Comparison of ENCODE assay signal across 26 mouse cellular contexts in the genomic region with DNA sequence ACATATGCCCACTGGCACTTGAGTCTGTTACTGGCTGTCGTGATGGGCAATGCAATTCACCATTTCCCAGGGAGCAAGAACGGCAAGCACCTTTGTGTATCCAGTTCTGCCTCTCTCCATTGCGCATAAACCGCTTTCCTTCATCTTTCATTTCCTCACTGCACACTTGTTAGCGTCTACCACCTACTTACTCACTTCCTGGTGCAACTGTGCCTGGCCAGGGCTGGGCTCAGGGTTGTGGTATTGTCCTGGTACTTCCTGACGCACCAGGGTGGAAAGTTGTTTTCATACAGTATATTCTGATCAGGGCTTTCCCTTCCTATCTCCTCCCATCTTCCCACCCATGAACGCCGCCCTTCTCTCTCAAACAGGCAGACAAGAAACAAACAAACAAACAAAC. TPM values are rescaled to one million over a fixed set of nuclear protein-coding genes. Genes with fewer than 3 reads are reported as not detected.
DNase-seq lines count a peak whose midpoint lies in the region; ATAC-seq and TF ChIP-seq lines count a peak whose summit lies in the region.
"Had no signal": no experiment of that assay in that cellular context is flagged by ENCODE, and none has a peak within 500 bp of the region (broad histone marks: within the 10 kb centered on the region; RNA-seq: fewer than 3 reads in every experiment).

No protein-coding gene starts in this region.

- TF ChIP-seq EP300 in lung, postnatal 0 days (IDR thresholded peaks at IDR 0.05) = no peak

- no peaks in the 10 kb centered on the region for H3K9me3 ChIP-seq in lung, postnatal 0 days (ENCODE audit: low read length)
- no peaks in the 10 kb centered on the region for H3K9me3 ChIP-seq in intestine, postnatal 0 days (ENCODE audit: control insufficient read depth)
- H3K9me3 ChIP-seq: embryonic facial prominence, embryonic 10.5 days; forebrain, embryonic 15.5 days; heart, embryonic 13.5 days; hindbrain, embryonic 12.5 days; limb, embryonic 10.5 days; lung, embryonic 15.5 days; stomach, embryonic 15.5 days had no signal

- no peak for TF ChIP-seq POLR2A in bone marrow, adult 2 months (IDR thresholded peaks at IDR 0.05; ENCODE audit: borderline replicate concordance, control insufficient read depth, low read depth, low read length)

- WGBS in lung, postnatal 0 days = 56% methylated on average over 8 of the region's 8 CpGs
- 22% methylated on average over 8 of the region's 8 CpGs for WGBS in bone marrow, adult 2 months
- WGBS in intestine, postnatal 0 days = 72% methylated on average over 8 of the region's 8 CpGs

- H3K9ac ChIP-seq in lung, postnatal 0 days (replicated peaks; ENCODE audit: low read depth) = no peak overlapping the region
- no peak overlapping the region for H3K9ac ChIP-seq in intestine, postnatal 0 days (ENCODE audit: low read depth, low read length)
- H3K9ac ChIP-seq: forebrain, embryonic 15.5 days; heart, embryonic 13.5 days; hindbrain, embryonic 12.5 days; lung, embryonic 15.5 days; stomach, embryonic 15.5 days had no signal

- no peaks in the 10 kb centered on the region for H3K36me3 ChIP-seq in lung, postnatal 0 days (ENCODE audit: insufficient read depth, low read length)
- H3K36me3 ChIP-seq in intestine, postnatal 0 days (ENCODE audit: control insufficient read depth, insufficient read depth) = no peaks in the 10 kb centered on the region
- H3K36me3 ChIP-seq: embryonic facial prominence, embryonic 10.5 days; forebrain, embryonic 15.5 days; heart, embryonic 13.5 days; hindbrain, embryonic 12.5 days; limb, embryonic 10.5 days; lung, embryonic 15.5 days; stomach, embryonic 15.5 days had no signal

- no peak for TF ChIP-seq CTCF in lung, postnatal 0 days (IDR thresholded peaks at IDR 0.05)
- TF ChIP-seq CTCF in bone marrow, adult 2 months (IDR thresholded peaks at IDR 0.05; ENCODE audit: control insufficient read depth, insufficient read depth, low read length) = no peak
- TF ChIP-seq CTCF in intestine, postnatal 0 days (IDR thresholded peaks at IDR 0.05; ENCODE audit: low read depth) = no peak

- H3K27me3 ChIP-seq in lung, postnatal 0 days (replicated peaks; ENCODE audit: insufficient read depth, low read length) = no peaks in the 10 kb centered on the region
- 0 out of 2 replicates have a peak, but pooled peaks cover under 1% of the 10 kb centered on the region for H3K27me3 ChIP-seq in intestine, postnatal 0 days (replicated peaks; ENCODE audit: control insufficient read depth, insufficient read depth, low read length)
- H3K27me3 ChIP-seq: forebrain, embryonic 15.5 days; hindbrain, embryonic 12.5 days; lung, embryonic 15.5 days; stomach, embryonic 15.5 days had no signal

- peak; percentile 57 for DNase-seq in lung, postnatal 36 days
- no peak for DNase-seq in lung, postnatal 0 days (ENCODE audit: low spot score)
- no peak for DNase-seq in layer of hippocampus, postnatal 10 days (ENCODE audit: low spot score in 2 of 2)
- DNase-seq: adrenal gland, postnatal 10 days; cerebellum, adult 11 months; cerebellum, adult 9-11 months; gastrocnemius, postnatal 14 days; heart, adult 2 months; heart, postnatal 14 days; kidney, adult 11 months; thymus, postnatal 25 days had no signal

- no peak overlapping the region for H3K27ac ChIP-seq in lung, postnatal 0 days (ENCODE audit: low read length)
- H3K27ac ChIP-seq in bone marrow, adult 2 months (ENCODE audit: control insufficient read depth, insufficient read depth, low read depth, low read length, poor library complexity) = peak overlapping the region; percentile 89
- no peak overlapping the region for H3K27ac ChIP-seq in intestine, postnatal 0 days (ENCODE audit: low read depth, low read length)
- H3K27ac ChIP-seq: embryonic facial prominence, embryonic 10.5 days; forebrain, embryonic 15.5 days; heart, adult 2 months; heart, embryonic 13.5 days; hindbrain, embryonic 12.5 days; limb, embryonic 10.5 days; lung, embryonic 15.5 days; stomach, embryonic 15.5 days had no signal

- H3K4me2 ChIP-seq in lung, postnatal 0 days (replicated peaks; ENCODE audit: low read depth, low read length) = no peak overlapping the region
- H3K4me2 ChIP-seq in intestine, postnatal 0 days (replicated peaks; ENCODE audit: low read depth) = no peak overlapping the region
- H3K4me2 ChIP-seq: forebrain, embryonic 15.5 days; heart, embryonic 13.5 days; hindbrain, embryonic 12.5 days; lung, embryonic 15.5 days; midbrain, embryonic 11.5 days; stomach, embryonic 15.5 days had no signal

- no peak for ATAC-seq in lung, postnatal 0 days
- peak; percentile 42 to 52; a peak in 3 of 4 replicates for ATAC-seq in hematopoietic stem cell, adult 5-6 weeks (replicated peaks in 1 of 2; ENCODE audit: insufficient read depth in 1 of 2, low FRiP score in 2 of 2, low TSS enrichment in 1 of 2, low read depth in 1 of 2, poor library complexity in 2 of 2, severe bottlenecking in 2 of 2)
- peak; percentile 49 for ATAC-seq in neutrophil, adult 5-6 weeks (ENCODE audit: extremely low read depth, insufficient number of reproducible peaks, low FRiP score, poor library complexity, severe bottlenecking)
- no peak for ATAC-seq in intestine, postnatal 0 days
- ATAC-seq: forebrain, embryonic 15.5 days had no signal

- H3K4me3 ChIP-seq in lung, postnatal 0 days (ENCODE audit: low read depth, low read length) = no peak overlapping the region
- peak overlapping the region; percentile 7 for H3K4me3 ChIP-seq in bone marrow, adult 2 months (replicated peaks; ENCODE audit: control insufficient read depth, low read depth, low read length)
- H3K4me3 ChIP-seq in intestine, postnatal 0 days (ENCODE audit: low read depth, low read length) = no peak overlapping the region
- H3K4me3 ChIP-seq: embryonic facial prominence, embryonic 10.5 days; forebrain, embryonic 15.5 days; heart, adult 2 months; heart, embryonic 13.5 days; hindbrain, embryonic 12.5 days; limb, embryonic 10.5 days; lung, embryonic 15.5 days; stomach, embryonic 15.5 days had no signal

- H3K4me1 ChIP-seq in lung, postnatal 0 days (ENCODE audit: insufficient read depth, low read depth, low read length) = no peaks in the 10 kb centered on the region
- H3K4me1 ChIP-seq in bone marrow, adult 2 months (ENCODE audit: control insufficient read depth, insufficient read depth, low read length) = peaks cover 23% of the 10 kb centered on the region
- H3K4me1 ChIP-seq in intestine, postnatal 0 days (replicated peaks; ENCODE audit: control insufficient read depth, insufficient read depth, low read length) = no peaks in the 10 kb centered on the region
- H3K4me1 ChIP-seq: heart, embryonic 13.5 days; lung, embryonic 15.5 days; stomach, embryonic 15.5 days had no signal

RNA-seq across cellular contexts. Expression of a gene that starts 4.7 kb away (rescaled TPM):
- polyA plus RNA-seq in lung, postnatal 0 days (2015; fragmentation: Nextera tagmentation; extraction: Ambion mirVana) = 19.3 and 20.2 TPM in 2 replicates
- polyA plus RNA-seq in bone marrow, adult 2 months (2011; ENCODE audit: insufficient read depth, insufficient read length, low replicate concordance, missing spikeins) = 38.3 and 142 TPM in 2 replicates
- total RNA-seq in hematopoietic stem cell, adult 5-6 weeks (2017) = 12.9 and 27.0 TPM in 2 replicates
- 214 and 229 TPM in 2 replicates for total RNA-seq in neutrophil, adult 5-6 weeks (2017)
- polyA plus RNA-seq in intestine, postnatal 0 days (2015; fragmentation: Nextera tagmentation; extraction: Ambion mirVana) = 0.09 and 0.22 TPM in 2 replicates
- total RNA-seq in layer of hippocampus, postnatal 10 days (2021) = under 1 TPM; 0.38 to 0.39 TPM
- total RNA-seq: gastrocnemius, postnatal 14 days; midbrain, postnatal 0 days had no signal
- polyA plus RNA-seq: heart, embryonic 13.5 days; limb, embryonic 10.5 days had no signal

RNA-seq across cellular contexts. Expression of a gene that starts 5.3 kb away (rescaled TPM):
- not detected in 2 replicates for polyA plus RNA-seq in lung, postnatal 0 days (2015; fragmentation: Nextera tagmentation; extraction: Ambion mirVana)
- 3.0 TPM in 1 of 2 replicates, not detected in the other for polyA plus RNA-seq in bone marrow, adult 2 months (2011; ENCODE audit: insufficient read depth, insufficient read length, low replicate concordance, missing spikeins)
- not detected in 2 replicates for total RNA-seq in hematopoietic stem cell, adult 5-6 weeks (2017)
- 16.1 and 19.3 TPM in 2 replicates for total RNA-seq in neutrophil, adult 5-6 weeks (2017)
- not detected in 2 replicates for polyA plus RNA-seq in intestine, postnatal 0 days (2015; fragmentation: Nextera tagmentation; extraction: Ambion mirVana)
- total RNA-seq in layer of hippocampus, postnatal 10 days (2021) = 1 to 10 TPM; 1.1 TPM
- total RNA-seq: midbrain, postnatal 0 days had no signal
- polyA plus RNA-seq: forebrain, embryonic 15.5 days; heart, embryonic 13.5 days; hindbrain, embryonic 12.5 days; liver, adult 2 months; lung, embryonic 15.5 days had no signal

RNA-seq across cellular contexts. Expression of a gene that starts 11.3 kb away (rescaled TPM):
- polyA plus RNA-seq in lung, postnatal 0 days (2015; fragmentation: Nextera tagmentation; extraction: Ambion mirVana) = 6.9 and 9.1 TPM in 2 replicates
- 10.9 TPM in 1 of 2 replicates, not detected in the other for polyA plus RNA-seq in bone marrow, adult 2 months (2011; ENCODE audit: insufficient read depth, insufficient read length, low replicate concordance, missing spikeins)
- 5.3 TPM in 1 of 2 replicates, not detected in the other for total RNA-seq in hematopoietic stem cell, adult 5-6 weeks (2017)
- total RNA-seq in neutrophil, adult 5-6 weeks (2017) = not detected in 2 replicates
- 1.5 and 2.8 TPM in 2 replicates for polyA plus RNA-seq in intestine, postnatal 0 days (2015; fragmentation: Nextera tagmentation; extraction: Ambion mirVana)
- total RNA-seq in layer of hippocampus, postnatal 10 days (2021) = 10 to 100 TPM; 23.0 to 24.6 TPM
- polyA plus RNA-seq: small intestine, adult 2 months had no signal

RNA-seq across cellular contexts. Expression of a gene that starts 15.2 kb away (rescaled TPM):
- polyA plus RNA-seq in lung, postnatal 0 days (2015; fragmentation: Nextera tagmentation; extraction: Ambion mirVana) = 29.2 and 30.0 TPM in 2 replicates
- polyA plus RNA-seq in bone marrow, adult 2 months (2011; ENCODE audit: insufficient read depth, insufficient read length, low replicate concordance, missing spikeins) = 7.7 and 10.0 TPM in 2 replicates
- total RNA-seq in hematopoietic stem cell, adult 5-6 weeks (2017) = 48.3 and 61.2 TPM in 2 replicates
- 41.5 and 45.5 TPM in 2 replicates for total RNA-seq in neutrophil, adult 5-6 weeks (2017)
- 22.8 and 23.9 TPM in 2 replicates for polyA plus RNA-seq in intestine, postnatal 0 days (2015; fragmentation: Nextera tagmentation; extraction: Ambion mirVana)
- total RNA-seq in layer of hippocampus, postnatal 10 days (2021) = 10 to 100 TPM; 31.5 to 34.4 TPM

RNA-seq across cellular contexts. Expression of a gene that starts 30.1 kb away (rescaled TPM):
- 87.1 and 94.2 TPM in 2 replicates for polyA plus RNA-seq in lung, postnatal 0 days (2015; fragmentation: Nextera tagmentation; extraction: Ambion mirVana)
- 229 and 373 TPM in 2 replicates for polyA plus RNA-seq in bone marrow, adult 2 months (2011; ENCODE audit: insufficient read depth, insufficient read length, low replicate concordance, missing spikeins)
- total RNA-seq in hematopoietic stem cell, adult 5-6 weeks (2017) = 121 and 152 TPM in 2 replicates
- 223 and 277 TPM in 2 replicates for total RNA-seq in neutrophil, adult 5-6 weeks (2017)
- polyA plus RNA-seq in intestine, postnatal 0 days (2015; fragmentation: Nextera tagmentation; extraction: Ambion mirVana) = 163 and 185 TPM in 2 replicates
- total RNA-seq in layer of hippocampus, postnatal 10 days (2021) = 10 to 100 TPM; 50.2 to 61.8 TPM

Comparison
In these comparisons a context has a peak if more than half of its experiments do, and no peak if none do; other contexts are left out.
1. ATAC-seq: peak in hematopoietic stem cell, adult 5-6 weeks (2 of 2) and neutrophil, adult 5-6 weeks (single experiment); none in lung, postnatal 0 days (single experiment) and intestine, postnatal 0 days (single experiment).